Mouse (Mus musculus) urinary bladder, adult 2 months (tissue): ENCODE results near the gene Rnd2. TPM values are rescaled to one million over a fixed set of nuclear protein-coding genes. Genes with fewer than 3 reads are reported as not detected.

ENCODE experiments used
- polyA plus RNA-seq: library from polyadenylated mRNA; depleted of rRNA; stranded (reverse); fragments of >200 nt; gene quantifications from 2 replicates; pipeline ENCODE4 v1.2.3, GENCODE M21; 2012; rRNA removed

The Rnd2 gene
- polyA plus RNA-seq, 1 experiment: 19.2 TPM

Other genes with a start within 250 kb of the Rnd2 start
- 45.0 and 45.7 TPM in 2 replicates for gene Ezh1, start 238.5 kb upstream of the Rnd2 start, polyA plus RNA-seq
- 79.5 and 82.0 TPM in 2 replicates for gene Ramp2, start 219.0 kb upstream of the Rnd2 start, polyA plus RNA-seq
- gene Vps25, start 211.3 kb upstream of the Rnd2 start, polyA plus RNA-seq: 73.3 and 91.1 TPM in 2 replicates
- gene Wnk4, start 204.4 kb upstream of the Rnd2 start, polyA plus RNA-seq: 7.4 and 10.6 TPM in 2 replicates
- 1.4 and 1.5 TPM in 2 replicates for gene Cntd1, start 186.0 kb upstream of the Rnd2 start, polyA plus RNA-seq
- gene Coa3, start 185.9 kb upstream of the Rnd2 start, polyA plus RNA-seq: 155 and 156 TPM in 2 replicates
- 147 and 154 TPM in 2 replicates for gene Becn1, start 162.7 kb upstream of the Rnd2 start, polyA plus RNA-seq
- 60.6 and 68.7 TPM in 2 replicates for gene Psme3, start 148.8 kb upstream of the Rnd2 start, polyA plus RNA-seq
- gene Aoc2, start 139.9 kb upstream of the Rnd2 start, polyA plus RNA-seq: 3.8 and 4.8 TPM in 2 replicates
- 59.2 and 75.5 TPM in 2 replicates for gene Aoc3, start 134.4 kb upstream of the Rnd2 start, polyA plus RNA-seq
- not detected in 2 replicates for gene G6pc, start 97.4 kb upstream of the Rnd2 start, polyA plus RNA-seq
- gene Aarsd1, start 47.4 kb upstream of the Rnd2 start, polyA plus RNA-seq: 26.1 and 27.7 TPM in 2 replicates
- 0.95 and 1.0 TPM in 2 replicates for gene Gm27029, start 40.2 kb upstream of the Rnd2 start, polyA plus RNA-seq
- 22.1 and 22.9 TPM in 2 replicates for gene Rundc1, start 39.9 kb upstream of the Rnd2 start, polyA plus RNA-seq
- 21.1 and 28.2 TPM in 2 replicates for gene Ptges3l, start 39.7 kb upstream of the Rnd2 start, polyA plus RNA-seq
- gene Rpl27, start 22.7 kb upstream of the Rnd2 start, polyA plus RNA-seq: 932 and 1,046 TPM in 2 replicates
- 66.6 and 79.9 TPM in 2 replicates for gene Ifi35, start 16.6 kb upstream of the Rnd2 start, polyA plus RNA-seq
- gene Vat1, start 1.2 kb downstream of the Rnd2 start, polyA plus RNA-seq: 172 and 197 TPM in 2 replicates
- gene Brca1, start 87.0 kb downstream of the Rnd2 start, polyA plus RNA-seq: 0.43 and 0.59 TPM in 2 replicates
- gene Nbr1, start 87.2 kb downstream of the Rnd2 start, polyA plus RNA-seq: 85.6 and 91.1 TPM in 2 replicates
- 31.8 and 34.3 TPM in 2 replicates for gene Tmem106a, start 117.2 kb downstream of the Rnd2 start, polyA plus RNA-seq
- gene Gm11634, start 134.3 kb downstream of the Rnd2 start, polyA plus RNA-seq: not detected in 2 replicates
- gene Rdm1, start 162.2 kb downstream of the Rnd2 start, polyA plus RNA-seq: 34.4 and 37.5 TPM in 2 replicates
- 41.9 and 52.2 TPM in 2 replicates for gene Arl4d, start 200.5 kb downstream of the Rnd2 start, polyA plus RNA-seq